Mouse (Mus musculus) C2C12 (cell line): ENCODE data around the gene Aff1. TPM values are rescaled to one million over a fixed set of nuclear protein-coding genes. Genes with fewer than 3 reads are reported as not detected.

Experiments used
- H3K27me3 ChIP-seq: one replicate; pipeline ENCODE4 v1.6.1; 2011; ENCODE audit not compliant: control insufficient read depth, insufficient read depth, insufficient read length
- H3K36me3 ChIP-seq: one replicate; pipeline ENCODE4 v1.6.1; 2011; ENCODE audit not compliant: control insufficient read depth, insufficient read depth
- H3K4me3 ChIP-seq: one replicate; pipeline ENCODE4 v1.5.1; 2011; ENCODE audit warnings: mild to moderate bottlenecking, control low read depth; ENCODE audit not compliant: poor library complexity, insufficient read depth, severe bottlenecking
- H3K79me2 ChIP-seq: one replicate; pipeline ENCODE4 v1.6.1; 2011; ENCODE audit not compliant: control insufficient read depth, insufficient read depth
- H3K79me3 ChIP-seq: one replicate; pipeline ENCODE4 v1.6.1; 2011; ENCODE audit warnings: low read depth, control low read depth
- H3ac ChIP-seq: one replicate; pipeline ENCODE3; 2011; ENCODE audit warnings: low read depth; ENCODE audit not compliant: control insufficient read depth, insufficient read length
- CEBPB ChIP-seq: IDR thresholded peaks from one replicate; pipeline ENCODE4 v1.6.1; 2011; ENCODE audit warnings: low read depth, mild to moderate bottlenecking, control low read depth, moderate library complexity
- CTCF ChIP-seq: IDR thresholded peaks from one replicate; pipeline ENCODE4 v1.5.1; 2011; ENCODE audit not compliant: control insufficient read depth, insufficient read depth, insufficient read length
- FOSL1 ChIP-seq: IDR thresholded peaks from one replicate; pipeline ENCODE4 v1.8.0; 2011; ENCODE audit warnings: mild to moderate bottlenecking, low read length; ENCODE audit not compliant: poor library complexity, insufficient read depth, severe bottlenecking
- MAX ChIP-seq: IDR thresholded peaks from one replicate; pipeline ENCODE4 v1.6.1; 2011; ENCODE audit warnings: mild to moderate bottlenecking, control low read depth
- MYOD1 ChIP-seq: IDR thresholded peaks from one replicate; pipeline ENCODE4 v1.6.1; 2011; ENCODE audit warnings: low read depth; ENCODE audit not compliant: control insufficient read depth, insufficient read length
- MYOG ChIP-seq: IDR thresholded peaks from one replicate; pipeline ENCODE4 v1.6.1; 2011; ENCODE audit not compliant: control insufficient read depth, insufficient read length; ENCODE audit errors: extremely low read depth
- USF1 ChIP-seq: IDR thresholded peaks from one replicate; pipeline ENCODE4 v1.6.1; 2011; ENCODE audit warnings: low read depth, mild to moderate bottlenecking, control low read depth, moderate library complexity
- polyA plus RNA-seq: library from polyadenylated mRNA; unstranded; fragments of >200 nt; fragmentation: generic; extraction: Trizol; gene quantifications from one replicate; pipeline ENCODE4 v1.2.1, GENCODE M21; 2012; ENCODE audit warnings: missing spikeins

Aff1 gene
- polyA plus RNA-seq, 1 experiment = 10.0 TPM

GRCm38 (mm10) chr5:103765758-103766431, 73.7 kb downstream of the Aff1 start:
- peaks cover 86% of the 10 kb centered on the region for H3K79me3 ChIP-seq
- no peaks in the 10 kb centered on the region for H3K27me3 ChIP-seq
- H3K36me3 ChIP-seq = no peaks in the 10 kb centered on the region
- H3K79me2 ChIP-seq = peaks cover 100% of the 10 kb centered on the region
- no peak overlapping the region for H3K4me3 ChIP-seq
- no peak overlapping the region for H3ac ChIP-seq
- no peak for TF ChIP-seq MYOG
- TF ChIP-seq MAX = no peak
- no peak for TF ChIP-seq CTCF
- no peak for TF ChIP-seq USF1
- TF ChIP-seq CEBPB = no peak
- TF ChIP-seq MYOD1 = no peak
- TF ChIP-seq FOSL1 = no peak

DNA sequence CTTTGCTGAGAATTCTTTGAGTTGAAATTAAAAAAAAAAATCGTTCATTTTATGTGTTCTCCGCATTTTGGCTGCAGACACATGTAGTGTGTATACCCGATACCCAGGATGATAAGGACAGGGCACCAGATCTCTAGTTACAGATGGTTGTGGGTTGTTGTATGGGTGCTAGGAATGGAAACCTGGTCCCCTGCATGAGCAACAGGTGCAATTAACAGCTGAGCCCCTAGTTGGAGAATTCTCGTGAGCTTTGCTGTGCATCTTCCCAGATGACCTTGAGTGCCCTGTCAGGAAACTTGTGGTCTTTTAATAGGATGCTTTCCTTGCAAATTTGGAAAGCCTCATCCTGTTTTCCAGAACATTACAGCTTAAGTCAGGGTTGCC, 74.2 kb downstream of the Aff1 start:
- Histone ChIP-seq H3K79me2 (peaks cover 100% of the 10 kb centered on the region), H3ac (no peak overlapping the region), H3K36me3 (no peaks in the 10 kb centered on the region), H3K79me3 (peaks cover 87% of the 10 kb centered on the region), H3K27me3 (no peaks in the 10 kb centered on the region), H3K4me3 (no peak overlapping the region)
- TF ChIP-seq FOSL1 = no peak

- no peak for TF ChIP-seq MAX
- TF ChIP-seq MYOG = no peak
- no peak for TF ChIP-seq MYOD1
- TF ChIP-seq CEBPB = no peak
- TF ChIP-seq USF1 = no peak
- peaks cover 100% of the 10 kb centered on the region for H3K79me2 ChIP-seq
- no peaks in the 10 kb centered on the region for H3K27me3 ChIP-seq
- peaks cover 78% of the 10 kb centered on the region for H3K79me3 ChIP-seq
- H3ac ChIP-seq = no peak overlapping the region
- H3K36me3 ChIP-seq = no peaks in the 10 kb centered on the region
- no peak overlapping the region for H3K4me3 ChIP-seq
Measured at GRCm38 (mm10) chr5:103768961-103769360, 76.8 kb downstream of the Aff1 start.

GRCm38 (mm10) chr5:103769701-103770100, 77.5 kb downstream of the Aff1 start:
- no peak for TF ChIP-seq MYOD1
- no peak for TF ChIP-seq CEBPB
- no peak for TF ChIP-seq CTCF
- no peak for TF ChIP-seq MYOG
- TF ChIP-seq FOSL1 = no peak
- TF ChIP-seq USF1 = no peak
- TF ChIP-seq MAX = no peak
- Histone ChIP-seq H3K36me3 (no peaks in the 10 kb centered on the region), H3K4me3 (no peak overlapping the region), H3ac (no peak overlapping the region), H3K79me3 (peaks cover 75% of the 10 kb centered on the region), H3K27me3 (no peaks in the 10 kb centered on the region), H3K79me2 (peaks cover 95% of the 10 kb centered on the region)

GRCm38 (mm10) chr5:103770447-103771222, 78.5 kb downstream of the Aff1 start:
- Histone ChIP-seq H3K36me3 (no peaks in the 10 kb centered on the region), H3K4me3 (no peak overlapping the region), H3ac (no peak overlapping the region), H3K79me3 (peaks cover 67% of the 10 kb centered on the region), H3K27me3 (no peaks in the 10 kb centered on the region), H3K79me2 (peaks cover 87% of the 10 kb centered on the region)
- TF ChIP-seq CEBPB = no peak
- no peak for TF ChIP-seq MAX
- TF ChIP-seq MYOD1 = no peak
- no peak for TF ChIP-seq CTCF
- TF ChIP-seq MYOG = no peak
- no peak for TF ChIP-seq FOSL1
- no peak for TF ChIP-seq USF1

DNA sequence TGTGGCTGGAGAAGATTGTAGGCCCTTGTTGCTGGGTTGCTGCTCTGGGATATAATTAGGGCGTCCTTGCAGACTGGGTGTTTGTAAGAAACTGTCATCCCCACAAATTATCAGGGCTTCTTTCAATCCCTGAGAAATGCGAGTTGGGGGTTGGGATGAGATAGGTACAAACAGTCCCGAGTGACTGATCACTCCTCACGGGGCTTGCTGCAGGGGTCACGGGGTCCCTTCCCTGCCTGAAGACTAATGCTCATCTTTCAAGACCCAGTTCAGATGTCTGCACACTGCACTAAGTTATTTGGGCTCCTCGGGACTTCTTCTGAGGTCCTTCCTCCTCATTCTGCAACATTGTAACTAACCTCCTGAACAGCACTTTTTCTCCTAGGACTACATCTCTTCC, 79.2 kb downstream of the Aff1 start:
- no peaks in the 10 kb centered on the region for H3K27me3 ChIP-seq
- TF ChIP-seq MAX (no peak), FOSL1 (no peak), MYOD1 (no peak), CTCF (no peak), CEBPB (no peak), MYOG (no peak), USF1 (no peak)
- no peak overlapping the region for H3K4me3 ChIP-seq
- H3K79me2 ChIP-seq = peaks cover 87% of the 10 kb centered on the region
- H3ac ChIP-seq = no peak overlapping the region
- H3K79me3 ChIP-seq = peaks cover 66% of the 10 kb centered on the region
- H3K36me3 ChIP-seq = no peaks in the 10 kb centered on the region
